Mouse (Mus musculus) T-helper 17 cell (primary cell): ENCODE data around the gene Olfr572.

ENCODE experiments used
- in situ Hi-C, 2 experiments: fragments of 300-600 bp; cut with MboI, MseI; formaldehyde crosslinking; loops; 1 replicate in 1 of 2; 2 replicates in 1 of 2; pipeline ENCODE4 v1.15.1; 2025; ENCODE audit warnings: high pct_unique_total_duplicates in 2 of 2

The Olfr572 gene

DNA sequence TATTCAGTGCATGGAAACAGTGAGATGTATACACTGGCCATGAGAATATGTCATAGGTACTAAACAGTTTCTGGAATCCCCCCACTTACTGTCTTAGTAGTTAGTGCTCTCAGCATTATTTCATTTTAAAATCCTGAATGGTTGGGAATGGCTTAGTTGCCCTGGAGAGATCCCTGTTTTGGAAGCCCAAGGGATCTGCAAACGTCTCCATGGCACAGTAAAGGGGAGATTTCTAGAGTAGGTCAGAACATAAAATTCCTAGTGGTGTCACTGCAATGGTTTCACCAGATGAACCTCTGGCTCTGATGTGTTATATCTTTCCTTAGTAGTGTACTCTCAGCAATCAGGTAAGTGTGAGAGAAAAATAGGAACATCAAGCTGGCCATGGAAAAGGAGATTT lies at the start of gene Olfr572:
TSS of gene Olfr572 (plus strand) at position 301 of the 400 bp plus-strand sequence.
- in situ Hi-C loops: loop anchor here (5.0 to 10.0 kb wide), 3 partner anchors 219 to 417 kb away; partner anchors contain the start of genes Olfr556 (in 1 of the 2) and Olfr558 (in 1 of the 2)

DNA sequence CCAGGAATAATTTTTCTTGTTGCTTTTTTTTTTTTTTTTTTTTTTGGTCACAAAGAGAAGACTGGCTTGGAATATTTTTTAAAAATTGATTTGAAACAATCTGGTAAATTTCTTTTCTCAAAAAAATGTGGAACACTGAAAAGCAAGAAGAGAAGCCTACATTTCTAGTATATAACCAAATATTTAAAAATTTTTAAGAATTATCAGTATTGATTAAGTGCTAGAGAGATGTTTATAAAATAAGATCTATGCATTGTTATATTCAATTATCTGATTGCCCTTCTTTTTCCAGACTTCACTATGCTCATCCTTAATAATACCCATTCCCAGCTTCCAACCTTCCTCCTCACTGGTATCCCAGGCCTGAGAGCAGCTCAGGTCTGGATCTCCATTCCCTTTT lies 47.4 kb upstream of the Olfr572 start, which contains the start of gene Olfr568:
TSS of gene Olfr568 (plus strand) at position 301 of the 400 bp plus-strand sequence.
- in situ Hi-C loops: no loop called here

DNA sequence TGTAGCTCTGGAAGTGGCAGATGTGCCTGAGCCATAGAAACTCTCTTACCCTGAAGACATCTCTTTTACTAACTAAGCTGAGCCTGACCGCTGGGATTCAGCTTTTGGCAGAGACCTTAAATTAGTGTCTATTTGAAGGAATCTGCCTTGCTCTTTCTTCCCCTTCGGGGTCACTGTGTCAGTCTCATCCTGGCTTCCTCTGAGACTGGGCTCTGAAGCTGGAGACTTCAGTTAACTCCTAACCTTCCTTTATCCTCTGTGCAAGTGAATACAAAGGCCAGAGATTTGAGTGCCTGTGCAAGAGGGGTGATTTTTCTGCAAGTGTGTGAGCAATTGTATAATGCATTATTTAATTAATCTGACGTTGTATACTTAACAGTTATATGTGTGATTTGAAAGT lies 33.4 kb upstream of the Olfr572 start, which contains the start of gene Olfr569:
TSS of gene Olfr569 (minus strand) at position 101 of the 400 bp plus-strand sequence.
- in situ Hi-C loops: no loop called here

DNA sequence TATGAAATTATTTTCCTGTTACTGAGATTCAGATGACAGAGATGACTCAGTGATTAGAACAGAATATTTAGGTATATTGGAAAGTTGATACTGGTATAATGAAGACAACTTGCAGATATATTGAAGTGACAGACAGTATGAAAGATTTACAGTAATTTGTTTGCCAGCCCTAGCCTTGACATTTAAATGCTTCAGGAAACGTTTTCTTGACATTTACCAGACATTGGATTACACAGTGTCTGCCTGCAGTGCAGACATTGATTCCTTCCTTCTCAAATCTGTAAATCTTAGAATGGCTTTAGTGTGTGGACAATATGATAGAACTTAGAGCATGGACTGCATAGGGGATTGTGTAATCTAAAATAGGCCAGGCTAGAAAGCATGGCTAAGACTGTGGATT lies 8.9 kb upstream of the Olfr572 start:
- in situ Hi-C loops: loop anchor here in 1 of 2 experiments (5.0 kb wide), 1 partner anchor 403 kb away; no protein-coding TSS in a partner anchor

DNA sequence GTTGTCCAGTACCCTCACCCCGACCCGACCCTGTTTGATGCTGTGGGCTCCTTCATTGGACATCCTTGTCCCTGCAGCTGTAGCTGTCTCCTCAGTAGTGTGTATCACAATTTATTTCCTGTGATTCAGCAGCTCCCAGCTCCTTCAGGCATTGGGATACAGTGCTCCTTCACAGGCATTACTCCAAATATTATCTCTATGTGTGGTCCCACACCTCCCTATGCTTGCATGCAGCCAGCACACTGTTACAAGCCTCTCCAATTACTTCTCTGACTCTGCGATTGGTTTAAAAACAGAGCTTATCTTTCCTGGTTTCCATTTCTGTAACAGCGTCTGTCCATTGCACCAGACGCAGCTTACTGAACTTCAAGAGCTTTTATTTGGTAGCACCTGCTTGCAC lies 7.8 kb upstream of the Olfr572 start:
- in situ Hi-C loops: loop anchor here in 1 of 2 experiments (5.0 kb wide), 1 partner anchor 404 kb away; no protein-coding TSS in a partner anchor

DNA sequence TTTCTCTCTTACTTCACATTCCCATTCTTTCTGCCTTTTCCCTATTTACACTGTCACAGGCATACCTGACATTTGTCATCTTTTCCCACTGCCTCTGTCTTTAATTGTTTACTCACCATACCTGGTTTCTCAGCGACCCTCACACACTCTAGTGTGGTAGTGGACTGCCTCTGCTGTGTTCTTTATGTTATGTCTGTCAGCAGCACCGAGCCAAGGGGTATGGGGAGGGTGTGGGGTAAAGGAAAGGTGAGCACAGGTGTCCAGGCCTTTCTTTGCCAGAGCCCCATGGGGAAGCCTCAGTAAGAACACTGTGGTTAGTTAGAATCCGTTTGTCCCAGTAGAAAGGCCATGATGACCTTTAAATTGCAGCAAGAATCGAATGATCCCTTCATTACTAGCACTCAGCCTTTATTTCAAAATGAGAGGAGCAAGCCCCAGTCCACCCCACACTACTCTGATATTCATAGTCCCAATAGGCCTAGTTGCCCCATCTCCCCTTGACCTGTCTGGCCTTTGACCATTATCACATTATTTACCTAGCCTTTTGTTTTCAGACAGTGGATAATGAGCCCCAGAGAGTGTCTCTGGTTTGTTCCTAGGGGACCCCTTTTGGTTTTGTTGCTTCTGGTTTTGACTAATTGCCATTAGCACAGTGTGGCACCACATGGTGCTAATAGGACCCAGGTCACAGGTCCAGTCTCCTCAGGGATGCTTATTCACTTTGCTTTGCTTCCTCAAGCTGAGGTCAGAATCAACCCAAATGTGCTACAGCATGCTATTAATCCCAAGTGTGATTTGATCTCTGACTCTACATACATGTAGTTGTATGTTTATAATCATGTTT lies 7.0 kb upstream of the Olfr572 start, which contains the start of gene Olfr571:
TSS of gene Olfr571 (minus strand) at position 505 of the 844 bp plus-strand sequence.
- in situ Hi-C loops: loop anchor here in 1 of 2 experiments (5.0 kb wide), 1 partner anchor 405 kb away; no protein-coding TSS in a partner anchor

DNA sequence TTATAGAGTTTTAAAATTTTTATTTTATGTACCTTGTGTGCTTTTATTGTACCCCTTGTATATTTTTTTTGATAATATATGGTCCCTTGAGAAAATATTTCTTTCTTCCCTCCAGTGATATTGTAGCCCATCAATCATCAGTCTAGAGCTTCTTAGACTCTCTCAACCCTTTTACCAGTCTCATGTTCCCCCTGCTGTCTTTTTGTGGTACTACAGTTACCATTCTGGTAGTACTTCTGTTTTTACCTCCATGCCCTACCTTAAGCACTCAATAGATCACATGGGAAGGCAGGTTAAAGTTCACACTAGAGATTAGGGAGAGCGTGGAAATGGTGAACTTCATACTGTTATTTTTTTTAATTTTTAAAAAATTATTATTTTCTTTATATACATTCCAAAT lies 4.6 kb upstream of the Olfr572 start:
- in situ Hi-C loops: loop anchor here (5.0 to 10.0 kb wide), 4 partner anchors 215 to 412 kb away; partner anchors contain the start of genes Olfr556 (in 1 of the 2) and Olfr558 (in 1 of the 2)

DNA sequence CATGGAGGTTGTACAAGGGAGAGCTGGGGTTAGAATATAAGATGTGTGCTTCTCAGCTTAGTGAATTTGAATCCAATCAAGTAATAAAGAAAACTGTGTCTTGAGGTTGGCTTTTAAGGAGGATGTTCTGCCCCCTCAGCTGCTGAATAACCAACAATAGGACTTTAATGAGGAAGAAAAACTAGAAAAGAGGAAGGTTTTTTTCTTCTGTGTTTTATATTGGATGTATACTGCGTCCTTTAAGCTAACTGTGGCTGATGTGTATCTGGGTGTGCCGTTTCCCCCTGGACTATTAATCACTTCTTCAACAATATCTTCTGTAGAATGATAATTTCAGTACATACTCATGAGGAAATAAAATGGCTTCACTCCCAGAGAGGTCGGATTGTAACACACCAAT lies 2.9 kb downstream of the Olfr572 start:
- in situ Hi-C loops: loop anchor here (10.0 kb wide), 2 partner anchors 222 to 262 kb away; partner anchors contain the start of genes Olfr556 (in 1 of the 2) and Olfr558 (in 1 of the 2)

DNA sequence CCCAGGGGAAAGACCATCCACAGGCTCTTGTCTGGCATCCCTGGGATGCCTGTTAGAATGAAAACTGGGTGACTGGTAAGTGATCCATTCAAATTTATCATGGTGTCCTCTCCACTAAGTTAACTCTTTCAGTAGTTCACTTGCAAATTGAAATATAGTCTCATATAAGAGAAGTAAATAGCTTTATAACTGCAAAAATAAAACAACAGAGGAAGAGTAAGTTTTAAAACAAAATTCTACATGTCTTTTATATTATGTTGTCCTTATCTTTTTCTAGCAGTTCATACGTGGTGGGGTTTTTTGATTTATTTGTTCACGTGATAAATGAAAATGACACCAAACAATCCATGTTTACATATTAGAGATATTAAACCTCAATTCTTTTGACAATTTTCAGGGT lies 18.3 kb downstream of the Olfr572 start, which contains the start of gene Olfr573-ps1:
TSS of gene Olfr573-ps1 (minus strand) at position 101 of the 400 bp plus-strand sequence.
- in situ Hi-C loops: no loop called here

DNA sequence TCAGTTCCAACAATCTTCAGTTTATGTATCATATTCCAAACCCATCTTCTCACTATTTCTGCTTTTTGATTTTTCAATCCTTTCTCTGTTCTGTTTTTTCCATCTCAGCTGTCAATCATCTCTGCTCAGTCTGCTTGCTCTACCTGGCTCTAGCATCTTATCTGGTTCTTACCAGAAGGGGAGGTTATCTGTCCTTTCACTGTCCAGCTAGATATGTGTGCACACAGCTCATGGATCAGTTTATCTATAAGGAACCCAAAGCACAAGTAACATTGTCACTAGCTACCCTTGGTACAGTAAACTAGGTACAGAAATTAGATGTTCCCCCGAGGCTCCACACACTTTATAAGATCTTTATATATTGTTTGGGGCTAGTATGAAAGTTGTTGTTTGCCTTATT lies 19.2 kb downstream of the Olfr572 start:
- in situ Hi-C loops: no loop called here

DNA sequence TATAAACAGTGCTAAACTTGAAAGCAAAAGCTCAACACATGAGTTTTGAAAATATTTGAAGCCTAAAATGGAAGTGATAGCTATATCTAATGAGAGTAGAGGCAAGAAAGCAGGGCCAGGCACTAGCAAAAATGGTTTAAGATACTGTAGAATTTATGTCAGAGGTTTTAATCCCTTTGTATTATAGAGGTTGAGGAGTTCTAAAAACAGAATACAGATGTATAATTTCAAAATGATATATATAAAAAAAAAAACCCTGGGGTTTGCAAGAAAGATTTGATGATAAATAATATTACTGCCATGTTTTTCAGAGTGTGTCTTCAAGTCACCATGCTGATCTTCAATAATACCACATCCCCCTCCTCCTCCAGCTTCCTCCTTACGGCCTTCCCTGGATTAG lies 24.0 kb downstream of the Olfr572 start, which contains the start of gene Olfr574:
TSS of gene Olfr574 (plus strand) at position 301 of the 400 bp plus-strand sequence.
- in situ Hi-C loops: no loop called here

DNA sequence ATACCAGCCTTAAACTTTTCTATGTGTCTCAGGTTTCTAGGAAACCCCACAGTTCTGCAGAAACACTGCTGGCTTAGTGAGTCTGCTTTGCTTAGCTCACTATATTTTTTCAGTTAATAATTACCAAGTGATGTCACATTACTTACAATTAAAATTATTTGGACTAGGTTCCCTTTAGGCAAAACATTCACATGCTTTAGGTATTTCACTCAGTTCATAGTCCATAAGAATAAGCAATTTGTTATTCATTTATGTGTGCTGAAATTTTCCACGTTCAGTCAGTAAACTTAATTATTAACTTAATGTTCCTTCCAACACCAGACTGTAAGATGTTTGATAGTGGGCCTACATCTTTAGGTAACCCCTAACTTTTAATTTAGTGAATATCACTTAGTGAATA lies 26.5 kb downstream of the Olfr572 start:
- in situ Hi-C loops: no loop called here

DNA sequence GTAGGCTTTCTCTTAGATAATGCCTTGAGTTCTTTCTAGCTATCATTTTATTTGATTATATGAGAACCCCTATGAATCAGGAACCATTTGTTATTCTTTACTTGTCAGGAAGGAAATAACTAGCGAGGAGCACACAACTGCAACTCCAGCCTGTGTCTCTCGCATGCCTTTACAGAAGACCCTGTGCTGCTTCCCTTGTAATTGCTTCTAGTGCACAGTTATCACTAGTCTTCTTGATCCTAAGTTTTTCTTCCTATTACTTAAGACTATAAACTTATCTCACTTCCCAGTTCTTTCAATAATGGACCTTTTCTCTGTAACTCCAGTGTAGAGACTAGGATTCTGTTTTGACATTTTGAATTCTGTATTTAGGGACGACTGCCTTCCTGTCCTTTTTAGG lies 33.9 kb downstream of the Olfr572 start:
- in situ Hi-C loops: no loop called here

DNA sequence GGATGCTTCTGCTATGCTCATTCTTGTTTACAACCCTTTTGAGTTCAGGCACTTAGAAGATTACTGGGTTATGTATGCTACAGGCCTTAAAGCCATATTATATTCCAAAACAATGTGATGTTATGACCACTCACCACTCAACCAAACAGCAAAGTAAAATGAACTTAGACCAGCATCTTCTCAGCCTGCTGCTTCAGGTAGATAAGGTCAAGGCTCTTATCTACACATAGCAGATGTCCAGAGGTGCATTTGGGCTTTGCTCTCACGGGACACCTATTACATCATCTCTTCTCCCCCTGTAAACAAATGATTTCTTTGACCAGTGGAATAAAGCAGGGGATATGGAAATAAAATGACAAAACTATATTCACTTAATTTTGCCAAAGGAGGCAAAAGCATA lies 34.4 kb downstream of the Olfr572 start, which contains the start of gene Olfr575:
TSS of gene Olfr575 (minus strand) at position 183 of the 400 bp plus-strand sequence.
- in situ Hi-C loops: no loop called here

DNA sequence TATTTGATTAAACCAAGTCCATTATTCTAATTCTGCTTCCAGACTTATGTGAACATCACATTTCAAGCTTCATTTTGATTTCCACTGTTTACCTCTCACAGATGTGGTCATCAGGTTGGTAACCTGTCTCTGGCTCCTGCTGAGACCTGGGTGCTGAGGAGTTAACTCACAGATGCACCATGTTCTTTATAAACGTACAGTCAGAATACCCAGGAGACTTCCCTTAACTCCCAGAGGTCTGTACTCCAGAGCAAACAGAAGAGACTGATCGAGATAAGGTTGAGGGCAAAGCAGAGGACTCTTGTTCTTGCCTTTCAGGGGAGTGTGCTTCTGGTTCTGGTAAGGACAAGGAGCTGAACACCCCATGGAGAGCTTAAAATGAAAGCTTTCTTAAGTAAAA lies 38.2 kb downstream of the Olfr572 start, which contains the start of gene Olfr576:
TSS of gene Olfr576 (plus strand) at position 301 of the 400 bp plus-strand sequence.
- in situ Hi-C loops: loop anchor here in 1 of 2 experiments (10.0 kb wide), 1 partner anchor 952 kb away; no protein-coding TSS in a partner anchor

DNA sequence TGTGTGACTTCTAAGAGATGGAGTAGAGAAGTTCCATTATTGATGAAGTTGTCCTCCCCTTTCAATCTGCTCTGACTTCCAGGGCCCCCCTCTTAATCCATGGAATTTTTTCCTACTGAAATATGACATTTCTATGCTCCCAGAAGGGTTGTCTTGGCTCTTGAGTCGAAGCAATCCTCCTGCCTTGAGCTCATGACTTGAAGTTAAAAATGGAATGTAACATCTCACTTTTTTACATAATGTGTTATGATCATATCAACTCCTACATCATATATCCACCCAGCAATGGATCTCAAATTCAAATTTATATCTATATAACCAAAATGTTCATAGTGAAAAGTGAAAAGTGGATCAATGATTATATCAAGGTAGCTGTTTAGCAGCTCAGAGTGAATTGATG lies 50.2 kb downstream of the Olfr572 start:
- in situ Hi-C loops: no loop called here

DNA sequence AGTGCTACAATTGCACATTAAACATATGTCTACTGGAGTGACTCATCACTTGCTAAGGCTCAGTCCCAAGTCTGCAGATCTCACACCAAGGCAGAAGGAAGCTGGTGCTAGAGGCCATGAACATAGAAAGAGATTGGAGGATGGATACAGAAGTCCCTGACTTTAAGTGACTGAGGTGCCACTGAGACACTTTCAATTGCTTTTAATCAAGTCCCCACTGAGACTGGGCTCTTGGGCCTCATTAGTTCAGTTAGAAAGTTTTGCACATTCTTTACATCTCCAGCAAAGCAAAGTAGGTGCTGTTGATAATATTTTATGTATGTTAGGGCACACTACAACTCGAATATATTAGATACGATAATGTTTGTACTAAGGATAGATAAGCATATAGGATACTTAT lies 51.6 kb downstream of the Olfr572 start, which contains the start of gene Olfr577:
TSS of gene Olfr577 (minus strand) at position 101 of the 400 bp plus-strand sequence.
- in situ Hi-C loops: no loop called here
